ENCODE assay signal across 35 mouse cellular contexts in genomic region chr9:92337661-92338060, GRCm38 (mm10). TPM values are rescaled to one million over a fixed set of nuclear protein-coding genes. Genes with fewer than 3 reads are reported as not detected.
DNase-seq lines count a peak whose midpoint lies in the region; ATAC-seq and TF ChIP-seq lines count a peak whose summit lies in the region.
"Had no signal": no experiment of that assay in that cellular context is flagged by ENCODE, and none has a peak within 500 bp of the region (broad histone marks: within the 10 kb centered on the region; RNA-seq: fewer than 3 reads in every experiment).

No protein-coding gene starts in this region.

- TF ChIP-seq EP300 in heart, adult 2 months (IDR thresholded peaks at IDR 0.05; ENCODE audit: insufficient read depth, low read depth, low read length), result 0 out of 2 replicates have a peak, but pooled peaks have one; percentile 39
- TF ChIP-seq EP300 in heart, postnatal 0 days (IDR thresholded peaks at IDR 0.05; ENCODE audit: low read depth), result no peak

- no peak overlapping the region for H3K4me3 ChIP-seq in heart, adult 2 months
- H3K4me3 ChIP-seq in heart, embryonic 14.5 days (ENCODE audit: control insufficient read depth in 1 of 2, insufficient read depth in 1 of 2, low read depth in 1 of 2, low read length in 2 of 2), result no peak overlapping the region
- no peak overlapping the region for H3K4me3 ChIP-seq in heart, postnatal 0 days (ENCODE audit: low read depth, low read length)
- no peak overlapping the region for H3K4me3 ChIP-seq in forebrain, embryonic 14.5 days (ENCODE audit: low read depth, low read length)
- H3K4me3 ChIP-seq: embryonic facial prominence, embryonic 10.5 days; embryonic facial prominence, embryonic 13.5 days; erythroblast, embryonic 14.5 days; forebrain, embryonic 12.5 days; hindbrain, embryonic 12.5 days; hindbrain, embryonic 15.5 days had no signal

- H3K79me2 ChIP-seq in heart, adult 2 months (replicated peaks; ENCODE audit: control insufficient read depth, insufficient read depth, low read length), result no peaks in the 10 kb centered on the region

- H3K4me2 ChIP-seq in heart, embryonic 14.5 days (ENCODE audit: low read length), result no peak overlapping the region
- no peak overlapping the region for H3K4me2 ChIP-seq in heart, postnatal 0 days (ENCODE audit: low read depth, low read length)
- H3K4me2 ChIP-seq in forebrain, embryonic 14.5 days (ENCODE audit: low read length), result no peak overlapping the region
- H3K4me2 ChIP-seq: embryonic facial prominence, embryonic 13.5 days; forebrain, embryonic 12.5 days; hindbrain, embryonic 12.5 days; hindbrain, embryonic 15.5 days had no signal

- 22% methylated on average over 3 of the region's 3 CpGs for WGBS in heart, adult 2 months
- WGBS in heart, embryonic 14.5 days, result 69% methylated on average over 3 of the region's 3 CpGs
- 33% methylated on average over 3 of the region's 3 CpGs for WGBS in heart, postnatal 0 days
- 90% methylated on average over 3 of the region's 3 CpGs for WGBS in forebrain, embryonic 14.5 days

- TF ChIP-seq POLR2A in heart, adult 2 months (IDR thresholded peaks at IDR 0.05; ENCODE audit: insufficient read depth, low read depth, low read length), result no peak

- H3K9ac ChIP-seq in heart, adult 2 months (ENCODE audit: low read depth, low read length), result no peak overlapping the region
- no peak overlapping the region for H3K9ac ChIP-seq in heart, embryonic 14.5 days (ENCODE audit: low read length)
- no peak overlapping the region for H3K9ac ChIP-seq in heart, postnatal 0 days (replicated peaks; ENCODE audit: low read depth, low read length)
- no peak overlapping the region for H3K9ac ChIP-seq in forebrain, embryonic 14.5 days (ENCODE audit: low read length)
- H3K9ac ChIP-seq: embryonic facial prominence, embryonic 13.5 days; forebrain, embryonic 12.5 days; hindbrain, embryonic 12.5 days; hindbrain, embryonic 15.5 days had no signal

- intact Hi-C loops in heart, adult 2 months (cut with DNase I), result no loop called here
- intact Hi-C loops in heart, postnatal 25 days (cut with DNase I), result no loop called here
- intact Hi-C loops in heart, postnatal 36 days (cut with DNase I), result no loop called here

- H3K27me3 ChIP-seq in heart, adult 2 months (ENCODE audit: control insufficient read depth, insufficient read depth, low read length), result no peaks in the 10 kb centered on the region
- H3K27me3 ChIP-seq in heart, embryonic 14.5 days (ENCODE audit: control insufficient read depth, insufficient read depth, low read length), result no peaks in the 10 kb centered on the region
- H3K27me3 ChIP-seq in heart, postnatal 0 days (ENCODE audit: control insufficient read depth, insufficient read depth, low read length), result no peaks in the 10 kb centered on the region
- H3K27me3 ChIP-seq in forebrain, embryonic 14.5 days (replicated peaks; ENCODE audit: control insufficient read depth, insufficient read depth, low read length), result no peaks in the 10 kb centered on the region
- H3K27me3 ChIP-seq: embryonic facial prominence, embryonic 13.5 days; forebrain, embryonic 12.5 days; hindbrain, embryonic 12.5 days; hindbrain, embryonic 15.5 days had no signal

- H3K36me3 ChIP-seq in heart, adult 2 months (ENCODE audit: control insufficient read depth, insufficient read depth, low read length), result no peaks in the 10 kb centered on the region
- H3K36me3 ChIP-seq in heart, embryonic 14.5 days (ENCODE audit: control insufficient read depth, insufficient read depth, low read length), result no peaks in the 10 kb centered on the region
- H3K36me3 ChIP-seq in heart, postnatal 0 days (replicated peaks; ENCODE audit: control insufficient read depth, insufficient read depth, low read length), result no peaks in the 10 kb centered on the region
- no peaks in the 10 kb centered on the region for H3K36me3 ChIP-seq in forebrain, embryonic 14.5 days (ENCODE audit: control insufficient read depth, insufficient read depth, low read length)
- H3K36me3 ChIP-seq: embryonic facial prominence, embryonic 10.5 days; embryonic facial prominence, embryonic 13.5 days; forebrain, embryonic 12.5 days; hindbrain, embryonic 12.5 days; hindbrain, embryonic 15.5 days had no signal

- no peaks in the 10 kb centered on the region for H3K9me3 ChIP-seq in heart, embryonic 14.5 days (ENCODE audit: control insufficient read depth, low read length)
- H3K9me3 ChIP-seq in heart, postnatal 0 days (replicated peaks; ENCODE audit: control insufficient read depth, low read length), result no peaks in the 10 kb centered on the region
- no peaks in the 10 kb centered on the region for H3K9me3 ChIP-seq in forebrain, embryonic 14.5 days (replicated peaks; ENCODE audit: control insufficient read depth, low read length)
- H3K9me3 ChIP-seq: embryonic facial prominence, embryonic 10.5 days; forebrain, embryonic 12.5 days; hindbrain, embryonic 12.5 days; hindbrain, embryonic 15.5 days had no signal

- no peak for TF ChIP-seq CTCF in heart, adult 2 months (IDR thresholded peaks at IDR 0.05)
- no peak for TF ChIP-seq CTCF in heart, postnatal 0 days (IDR thresholded peaks at IDR 0.05; ENCODE audit: low read depth)

- peak; percentile 20 to 44 for DNase-seq in heart, adult 2 months
- DNase-seq in heart, postnatal 25 days (ENCODE audit: low spot score), result no peak
- DNase-seq in heart, postnatal 0 days (ENCODE audit: low spot score), result peak; percentile 62
- peak; percentile 16 to 18 for DNase-seq in heart, postnatal 36 days
- DNase-seq in right cerebral cortex, postnatal 14 days, result no peak
- DNase-seq in forebrain, embryonic 14.5 days (ENCODE audit: low spot score), result no peak
- DNase-seq: adrenal gland, adult 2 months; adrenal gland, postnatal 14 days; cerebellum, adult 11-12 months; cerebellum, adult 8-10 months; cerebellum, postnatal 10 days; cerebellum, postnatal 36 days; embryo, embryonic 11 days; gastrocnemius, postnatal 10 days; gastrocnemius, postnatal 36 days; kidney, adult 18-20 months; kidney, adult 9 months had no signal

- 0 out of 2 replicates have a peak, but pooled peaks have one; percentile 21 for ATAC-seq in heart, embryonic 14.5 days (ENCODE audit: insufficient number of reproducible peaks, insufficient read depth, low FRiP score, low read depth)
- peak; percentile 86 for ATAC-seq in heart, postnatal 0 days (ENCODE audit: insufficient read depth, low read depth)
- no peak for ATAC-seq in cerebellum, adult (ENCODE audit: insufficient number of reproducible peaks, low FRiP score, low TSS enrichment)
- ATAC-seq in forebrain, embryonic 14.5 days, result no peak
- ATAC-seq: CD4-positive, CD25-positive, alpha-beta regulatory T cell, adult 4 months; forebrain, embryonic 16.5 days; inflammation-experienced regulatory T-cells, adult 6 months had no signal

- H3K4me1 ChIP-seq in heart, adult 2 months (ENCODE audit: control insufficient read depth, insufficient read depth, low read length), result no peaks in the 10 kb centered on the region; the same call in 1 of the 2 replicates
- H3K4me1 ChIP-seq in heart, embryonic 14.5 days (ENCODE audit: control insufficient read depth in 2 of 2, insufficient read depth in 2 of 2, low read length in 2 of 2), result no peaks in the 10 kb centered on the region
- H3K4me1 ChIP-seq in heart, postnatal 0 days (ENCODE audit: control insufficient read depth, insufficient read depth), result peaks cover 6% of the 10 kb centered on the region; the same call in 1 of the 2 replicates
- H3K4me1 ChIP-seq in forebrain, embryonic 14.5 days (ENCODE audit: control insufficient read depth, insufficient read depth, low read length), result no peaks in the 10 kb centered on the region
- H3K4me1 ChIP-seq: embryonic facial prominence, embryonic 10.5 days; embryonic facial prominence, embryonic 13.5 days; forebrain, embryonic 12.5 days; hindbrain, embryonic 12.5 days; hindbrain, embryonic 15.5 days had no signal

- peak overlapping the region; percentile 68 for H3K27ac ChIP-seq in heart, adult 2 months
- no peak overlapping the region for H3K27ac ChIP-seq in heart, embryonic 14.5 days (replicated peaks in 1 of 2; ENCODE audit: control insufficient read depth in 1 of 2, insufficient read depth in 1 of 2, low read depth in 2 of 2, low read length in 2 of 2)
- no peak overlapping the region for H3K27ac ChIP-seq in heart, postnatal 0 days (ENCODE audit: low read depth)
- H3K27ac ChIP-seq in forebrain, embryonic 14.5 days (ENCODE audit: low read depth, low read length), result no peak overlapping the region
- H3K27ac ChIP-seq: embryonic facial prominence, embryonic 10.5 days; embryonic facial prominence, embryonic 13.5 days; forebrain, embryonic 12.5 days; hindbrain, embryonic 12.5 days; hindbrain, embryonic 15.5 days had no signal

RNA-seq across cellular contexts. Expression of gene 1700057G04Rik, which starts 28.5 kb away (rescaled TPM):
- not detected for total RNA-seq in heart, adult 2 months (2021)
- polyA plus RNA-seq in heart, adult 2 months (2012; rRNA removed), result not detected in 2 replicates
- total RNA-seq in heart, postnatal 25 days (2021), result not detected
- not detected in 2 replicates for polyA plus RNA-seq in heart, embryonic 14.5 days (2014; fragmentation: Nextera tagmentation; extraction: Ambion mirVana)
- total RNA-seq in heart, postnatal 0 days (2014; rRNA removed; ENCODE audit: low replicate concordance), result not detected in 2 replicates
- not detected in 2 replicates for polyA plus RNA-seq in heart, postnatal 0 days (2015; fragmentation: Nextera tagmentation; extraction: Ambion mirVana)
- not detected for total RNA-seq in heart, postnatal 36 days (2021)
- not detected in 2 replicates for polyA plus RNA-seq in forebrain, embryonic 14.5 days (2014; fragmentation: Nextera tagmentation; extraction: Ambion mirVana)
- total RNA-seq: adrenal gland, adult 2 months; adrenal gland, postnatal 14 days; adrenal gland, postnatal 4 days; gastrocnemius, adult 18-20 months; gastrocnemius, postnatal 10 days; gastrocnemius, postnatal 36 days; granulocyte monocyte progenitor cell, adult 5-6 weeks; hematopoietic stem cell, adult 5-6 weeks; MEL had no signal
- polyA plus RNA-seq: adrenal gland, adult 2 months; CD4-positive, CD25-positive, alpha-beta regulatory T cell, adult 4 months; cortical plate, adult 2 months; embryonic facial prominence, embryonic 10.5 days; embryonic facial prominence, embryonic 13.5 days; erythroblast, embryonic 14.5 days; forebrain, embryonic 12.5 days; forebrain, embryonic 16.5 days; hindbrain, embryonic 12.5 days; hindbrain, embryonic 15.5 days; intestine, embryonic 16.5 days had no signal

Comparison
In these comparisons a context has a peak if more than half of its experiments do, and no peak if none do; other contexts are left out.
1. DNase-seq: peak in heart, adult 2 months (2 of 2), heart, postnatal 0 days (single experiment) and heart, postnatal 36 days (2 of 2); none in heart, postnatal 25 days (single experiment), right cerebral cortex, postnatal 14 days (single experiment) and forebrain, embryonic 14.5 days (single experiment).
2. ATAC-seq: peak in heart, embryonic 14.5 days (single experiment) and heart, postnatal 0 days (single experiment); none in cerebellum, adult (single experiment) and forebrain, embryonic 14.5 days (single experiment).